Mouse (Mus musculus) CH12.LX (cell line): ENCODE measurements around the gene Ager. TPM values are rescaled to one million over a fixed set of nuclear protein-coding genes. Genes with fewer than 3 reads are reported as not detected.

Source experiments
- DNase-seq: peaks from one replicate; pipeline ENCODE4 v3.0.0-alpha.2; 2013; ENCODE audit errors: extremely low read depth
- H3K27ac ChIP-seq: 2 replicates; pipeline ENCODE4 v1.5.1; 2012; ENCODE audit warnings: low read depth, mild to moderate bottlenecking, control low read depth, moderate library complexity; ENCODE audit not compliant: insufficient read depth
- H3K27me3 ChIP-seq: replicated peaks from 2 replicates; pipeline ENCODE3; 2012; ENCODE audit warnings: inconsistent platforms
- H3K36me3 ChIP-seq, 2 experiments: replicated peaks in 1 of 2; 2 replicates each; pipeline versions ENCODE3 to v1.6.1; 2012; ENCODE audit warnings: inconsistent platforms in 1 of 2, low read length in 1 of 2, mild to moderate bottlenecking in 1 of 2, mixed read lengths in 1 of 2, moderate library complexity in 1 of 2; ENCODE audit not compliant: control insufficient read depth in 1 of 2, insufficient read depth in 1 of 2
- H3K4me1 ChIP-seq, 2 experiments: 2 replicates each; pipeline ENCODE4 v1.6.1; 2012; ENCODE audit warnings: inconsistent platforms in 1 of 2, moderate library complexity in 1 of 2; ENCODE audit not compliant: insufficient read depth in 2 of 2, control insufficient read depth in 1 of 2
- H3K4me2 ChIP-seq: 2 replicates; pipeline ENCODE4 v1.6.1; 2012; ENCODE audit warnings: low read depth, mild to moderate bottlenecking, control low read depth; ENCODE audit not compliant: poor library complexity, insufficient read depth, severe bottlenecking
- H3K4me3 ChIP-seq, 3 experiments: fragments of 150-350 bp in 1 of 3; sonication (generic) in 1 of 3; replicated peaks in 1 of 3; 2 replicates each; pipeline versions ENCODE3 to v1.5.1; 2011 to 2012; ENCODE audit warnings: low read depth in 2 of 3, low read length in 2 of 3, mild to moderate bottlenecking in 2 of 3, moderate library complexity in 2 of 3, control low read depth in 1 of 3, improper control_type of control experiment in 1 of 3, inconsistent platforms in 1 of 3, mixed read lengths in 1 of 3; ENCODE audit not compliant: poor library complexity in 1 of 3
- H3K79me2 ChIP-seq: replicated peaks from 2 replicates; pipeline ENCODE4 v1.6.1; 2012; ENCODE audit warnings: mild to moderate bottlenecking, moderate library complexity; ENCODE audit not compliant: control insufficient read depth, poor library complexity, insufficient read depth, severe bottlenecking; ENCODE audit errors: extremely low read depth
- H3K9ac ChIP-seq: 2 replicates; pipeline ENCODE4 v1.6.1; 2012; ENCODE audit warnings: low read depth, mild to moderate bottlenecking, control low read depth, moderate library complexity; ENCODE audit not compliant: insufficient read depth
- H3K9me3 ChIP-seq: replicated peaks from 2 replicates; pipeline ENCODE3; 2012; ENCODE audit warnings: low read length, inconsistent platforms, mixed read lengths
- BHLHE40 ChIP-seq: IDR thresholded peaks from 2 replicates; pipeline ENCODE4 v1.6.1; 2011; ENCODE audit warnings: mild to moderate bottlenecking, low read depth, low read length, improper control_type of control experiment
- CHD1 ChIP-seq: IDR thresholded peaks from 2 replicates; pipeline ENCODE4 v1.6.1; 2012; ENCODE audit warnings: low read depth, low read length, improper control_type of control experiment, inconsistent platforms
- CHD2 ChIP-seq: IDR thresholded peaks from 2 replicates; pipeline ENCODE4 v1.6.1; 2011; ENCODE audit warnings: low read length, improper control_type of control experiment
- CTCF ChIP-seq, 2 experiments: IDR thresholded peaks in 1 of 2; conservative IDR thresholded peaks in 1 of 2; 2 replicates each; pipeline ENCODE4 v1.5.1; 2011 to 2012; ENCODE audit warnings: low read depth in 2 of 2, low read length in 2 of 2, improper control_type of control experiment in 1 of 2, inconsistent platforms in 1 of 2, mild to moderate bottlenecking in 1 of 2, moderate library complexity in 1 of 2
- E2F4 ChIP-seq: IDR thresholded peaks from 2 replicates; pipeline ENCODE4 v1.6.1; 2011; ENCODE audit warnings: low read depth, low read length, improper control_type of control experiment; ENCODE audit not compliant: insufficient replicate concordance
- ELF1 ChIP-seq: IDR thresholded peaks from 2 replicates; pipeline ENCODE4 v1.6.1; 2014; ENCODE audit warnings: low read depth, mild to moderate bottlenecking, inconsistent platforms, low read length, improper control_type of control experiment
- EP300 ChIP-seq: IDR thresholded peaks from 2 replicates; pipeline ENCODE4 v1.6.1; 2011; ENCODE audit warnings: low read length, improper control_type of control experiment
- GABPA ChIP-seq: IDR thresholded peaks from 2 replicates; pipeline ENCODE4 v1.6.1; 2012; ENCODE audit warnings: low read depth, low read length, improper control_type of control experiment, inconsistent platforms; ENCODE audit not compliant: insufficient replicate concordance
- HCFC1 ChIP-seq: IDR thresholded peaks from 2 replicates; pipeline ENCODE4 v1.6.1; 2012; ENCODE audit warnings: low read depth, mild to moderate bottlenecking, inconsistent platforms, low read length, improper control_type of control experiment
- JUN ChIP-seq: IDR thresholded peaks from 2 replicates; pipeline ENCODE4 v1.6.1; 2011; ENCODE audit warnings: low read depth, mild to moderate bottlenecking, low read length, improper control_type of control experiment, moderate library complexity; ENCODE audit not compliant: insufficient read depth
- KAT2A ChIP-seq: IDR thresholded peaks from 2 replicates; pipeline ENCODE4 v1.6.1; 2012; ENCODE audit warnings: low read length, improper control_type of control experiment, inconsistent platforms; ENCODE audit not compliant: insufficient replicate concordance
- MAFK ChIP-seq: IDR thresholded peaks from 2 replicates; pipeline ENCODE4 v1.6.1; 2011; ENCODE audit warnings: low read length, improper control_type of control experiment; ENCODE audit not compliant: insufficient replicate concordance
- MAX ChIP-seq: IDR thresholded peaks from 2 replicates; pipeline ENCODE4 v1.6.1; 2011; ENCODE audit warnings: low read length, improper control_type of control experiment
- MAZ ChIP-seq: IDR thresholded peaks from 2 replicates; pipeline ENCODE4 v1.6.1; 2012; ENCODE audit warnings: low read depth, mild to moderate bottlenecking, inconsistent platforms, low read length, improper control_type of control experiment, moderate library complexity
- MEF2A ChIP-seq: IDR thresholded peaks from 2 replicates; pipeline ENCODE4 v1.6.1; 2014; ENCODE audit warnings: low read depth, mild to moderate bottlenecking, inconsistent platforms, low read length, improper control_type of control experiment, borderline replicate concordance
- MXI1 ChIP-seq: IDR thresholded peaks from 2 replicates; pipeline ENCODE4 v1.6.1; 2011; ENCODE audit warnings: mild to moderate bottlenecking, low read depth, low read length, improper control_type of control experiment
- MYC ChIP-seq: IDR thresholded peaks from 2 replicates; pipeline ENCODE4 v1.6.1; 2011; ENCODE audit warnings: low read depth, mild to moderate bottlenecking, improper control_type of control experiment, low read length
- NELFE ChIP-seq: IDR thresholded peaks from 2 replicates; pipeline ENCODE4 v1.6.1; 2011; ENCODE audit warnings: low read depth, low read length, improper control_type of control experiment
- NRF1 ChIP-seq: IDR thresholded peaks from 2 replicates; pipeline ENCODE4 v1.6.1; 2014; ENCODE audit warnings: low read depth, mild to moderate bottlenecking, inconsistent platforms, low read length, improper control_type of control experiment, moderate library complexity
- PAX5 ChIP-seq: IDR thresholded peaks from 2 replicates; pipeline ENCODE4 v1.6.1; 2012; ENCODE audit warnings: low read length, inconsistent platforms, mixed read lengths
- POLR2A ChIP-seq: IDR thresholded peaks from 2 replicates; pipeline ENCODE4 v1.6.1; 2011; ENCODE audit warnings: low read depth, mild to moderate bottlenecking, improper control_type of control experiment, low read length
- POLR2AphosphoS2 ChIP-seq: IDR thresholded peaks from 2 replicates; pipeline ENCODE4 v1.6.1; 2011; ENCODE audit warnings: low read depth, low read length, improper control_type of control experiment
- RAD21 ChIP-seq: IDR thresholded peaks from 2 replicates; pipeline ENCODE4 v1.6.1; 2011; ENCODE audit warnings: low read depth, mild to moderate bottlenecking, low read length, improper control_type of control experiment, moderate library complexity
- RCOR1 ChIP-seq: conservative IDR thresholded peaks from 2 replicates; pipeline ENCODE4 v1.6.1; 2012; ENCODE audit warnings: low read depth, mild to moderate bottlenecking, inconsistent platforms, low read length, improper control_type of control experiment
- SIN3A ChIP-seq: IDR thresholded peaks from 2 replicates; pipeline ENCODE4 v1.6.1; 2012; ENCODE audit warnings: low read length, improper control_type of control experiment, inconsistent platforms
- SMC3 ChIP-seq: IDR thresholded peaks from 2 replicates; pipeline ENCODE4 v1.6.1; 2011; ENCODE audit warnings: low read depth, low read length, improper control_type of control experiment
- TBP ChIP-seq: conservative IDR thresholded peaks from 2 replicates; pipeline ENCODE4 v1.6.1; 2011; ENCODE audit warnings: low read depth, low read length, improper control_type of control experiment
- TCF12 ChIP-seq: IDR thresholded peaks from 2 replicates; pipeline ENCODE4 v1.6.1; 2014; ENCODE audit warnings: low read depth, mild to moderate bottlenecking, inconsistent platforms, low read length, improper control_type of control experiment
- UBTF ChIP-seq: IDR thresholded peaks from 2 replicates; pipeline ENCODE4 v1.6.1; 2012; ENCODE audit warnings: low read depth, mild to moderate bottlenecking, inconsistent platforms, low read length, improper control_type of control experiment, moderate library complexity
- USF1 ChIP-seq: IDR thresholded peaks from 2 replicates; pipeline ENCODE4 v1.6.1; 2014; ENCODE audit warnings: low read depth, mild to moderate bottlenecking, inconsistent platforms, low read length, improper control_type of control experiment
- USF2 ChIP-seq: conservative IDR thresholded peaks from 2 replicates; pipeline ENCODE4 v1.6.1; 2011; ENCODE audit warnings: low read depth, low read length, improper control_type of control experiment
- ZC3H11A ChIP-seq: IDR thresholded peaks from 2 replicates; pipeline ENCODE4 v1.6.1; 2012; ENCODE audit warnings: low read depth, mild to moderate bottlenecking, inconsistent platforms, low read length, improper control_type of control experiment
- ZKSCAN1 ChIP-seq: IDR thresholded peaks from 2 replicates; pipeline ENCODE4 v1.6.1; 2012; ENCODE audit warnings: low read depth, inconsistent platforms, low read length, improper control_type of control experiment, borderline replicate concordance
- ZMIZ1 ChIP-seq: IDR thresholded peaks from 2 replicates; pipeline ENCODE4 v1.6.1; 2012; ENCODE audit warnings: low read depth, mild to moderate bottlenecking, inconsistent platforms, low read length, improper control_type of control experiment
- ZNF384 ChIP-seq: IDR thresholded peaks from 2 replicates; pipeline ENCODE4 v1.6.1; 2012; ENCODE audit warnings: low read depth, low read length, improper control_type of control experiment, inconsistent platforms
- dilution Hi-C: fragments of 300-500 bp; cut with MboI; formaldehyde crosslinking; loops from 2 replicates; pipeline ENCODE4 v1.14.3; 2020; ENCODE audit warnings: low sequenced_read_pairs; ENCODE audit not compliant: extremely low pct_unique_long_range_greater_than_20kb, extremely low pct_ligation_motif_present
- in situ Hi-C: fragments of 300-500 bp; cut with MboI; formaldehyde crosslinking; loops from 3 replicates; pipeline ENCODE4 v1.14.3; 2019; ENCODE audit warnings: low sequenced_read_pairs, low pct_ligation_motif_present, low pct_unique_long_range_greater_than_20kb, mixed read lengths
- polyA plus RNA-seq: library from polyadenylated mRNA; unstranded; fragments of >175 nt; gene quantifications from 2 replicates; pipeline ENCODE4 v1.2.1, GENCODE M21; 2012; ENCODE audit warnings: low read depth; ENCODE audit not compliant: insufficient read length
- total RNA-seq, 2 experiments: library from RNA; depleted of rRNA; stranded (reverse); fragments of 300-350 nt in 1 of 2; fragments of >200 nt in 1 of 2; gene quantifications; 2 replicates each; pipeline ENCODE4 v1.2.3; 2012 to 2014

The Ager gene
- total and polyA plus RNA-seq, 3 experiments: 0.55 to 3.5 (median 0.81) TPM

DNA sequence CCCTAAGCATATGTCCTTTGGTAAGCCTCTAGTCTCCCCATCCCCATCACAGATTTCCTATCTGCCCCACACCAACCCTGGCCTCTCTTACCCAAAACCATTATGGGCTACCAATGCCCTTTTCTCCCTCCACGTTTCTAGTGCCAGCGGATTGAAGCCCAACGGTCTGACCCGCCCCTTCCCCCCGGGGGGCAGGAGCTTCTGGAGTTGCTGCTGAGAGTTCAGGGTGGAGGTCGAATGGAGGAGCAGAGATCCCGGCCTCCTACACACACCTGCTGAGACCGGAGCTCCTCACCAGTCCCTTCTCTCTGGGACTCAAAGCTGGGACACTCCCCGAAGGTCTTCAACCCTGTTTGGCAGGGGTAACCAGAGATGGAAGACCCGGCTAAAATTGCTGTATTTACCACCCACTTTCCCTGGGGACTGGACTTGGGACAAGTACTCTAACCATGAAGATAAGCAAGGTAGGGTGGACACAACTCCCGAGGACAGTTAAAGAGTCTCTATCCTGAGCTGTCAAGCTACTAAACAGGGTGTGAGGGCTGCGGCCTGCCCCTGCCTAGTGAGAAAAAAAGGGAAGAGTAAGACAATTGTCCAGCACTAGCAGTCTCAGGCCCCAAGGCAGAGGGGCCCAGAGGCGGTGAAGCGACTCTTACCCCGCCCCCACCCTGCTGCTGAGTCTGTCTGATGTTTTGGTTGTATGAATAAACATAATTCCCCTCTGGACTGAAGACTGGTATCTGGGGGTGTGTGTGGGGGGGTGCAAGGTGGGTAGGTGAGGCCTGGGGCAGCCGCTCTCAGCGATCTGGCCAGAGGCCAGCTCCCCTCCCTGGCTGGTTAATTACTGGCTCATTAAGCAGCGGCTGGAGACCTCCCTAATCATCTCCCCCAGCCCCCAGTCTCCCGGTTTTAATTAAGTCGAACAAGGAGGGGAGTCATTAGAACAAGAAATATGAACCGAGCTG, 6.4 kb upstream of the Ager start, which contains the start of gene Pbx2 (continued):
- no peak for TF ChIP-seq SMC3
- TF ChIP-seq MAFK: no peak
- 0 out of 2 replicates have a peak, but pooled peaks have one; percentile 42 for TF ChIP-seq SIN3A
- TF ChIP-seq JUN: no peak
- no peak for TF ChIP-seq NELFE
- TF ChIP-seq ZC3H11A: no peak
- TF ChIP-seq KAT2A: no peak
- no peak for TF ChIP-seq UBTF

DNA sequence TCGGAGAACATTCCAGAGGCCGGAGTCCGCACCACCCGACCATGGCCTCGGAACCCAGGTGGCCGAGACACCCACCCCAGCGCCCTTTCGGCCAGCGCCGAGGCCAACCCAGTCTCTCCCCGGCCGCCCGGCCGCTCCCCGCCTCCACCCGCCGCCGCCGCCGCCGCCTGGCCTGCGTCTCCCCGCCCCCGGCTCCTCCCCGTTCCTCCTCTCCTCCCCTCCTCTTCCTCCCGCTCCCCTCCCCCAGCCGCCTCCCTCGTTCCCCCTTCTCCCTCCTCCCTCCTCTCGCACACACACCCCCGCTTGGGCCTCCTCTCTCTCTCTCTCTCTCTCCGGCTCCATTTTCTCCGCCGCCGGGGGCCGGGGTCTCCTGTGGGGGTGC, 5.7 kb upstream of the Ager start:
- peaks cover 8 to 41% of the 10 kb centered on the region in 2 experiments; a peak in 2 of 4 replicates for H3K4me1 ChIP-seq
- no peaks in the 10 kb centered on the region for H3K9me3 ChIP-seq
- peak overlapping the region; percentile 57 to 82 (median 63) for H3K4me3 ChIP-seq
- H3K27ac ChIP-seq: peak overlapping the region; percentile 85; the same call in 1 of the 2 replicates
- H3K9ac ChIP-seq: peak overlapping the region; percentile 95
- dilution Hi-C loops: no loop called here
- peak overlapping the region; percentile 73 for H3K4me2 ChIP-seq
- in situ Hi-C loops: no loop called here
- peaks cover 16 to 34% of the 10 kb centered on the region in 2 experiments for H3K36me3 ChIP-seq
- peak; percentile 88 for DNase-seq
- no peaks in the 10 kb centered on the region; the same call in 1 of the 2 replicates for H3K79me2 ChIP-seq
- no peaks in the 10 kb centered on the region for H3K27me3 ChIP-seq
- TF ChIP-seq CHD2: peak; percentile 84
- no peak for TF ChIP-seq EP300
- TF ChIP-seq MAZ: peak; percentile 95
- 0 out of 2 replicates have a peak, but pooled peaks have one; percentile 19 for TF ChIP-seq TCF12
- no peak for TF ChIP-seq NRF1
- TF ChIP-seq POLR2A: peak; percentile 60
- no peak for TF ChIP-seq MAX
- TF ChIP-seq UBTF: no peak
- TF ChIP-seq RAD21: no peak
- no peak for TF ChIP-seq SMC3
- TF ChIP-seq E2F4: no peak
- TF ChIP-seq KAT2A: no peak
- TF ChIP-seq ZNF384: no peak
- no peak for TF ChIP-seq PAX5
- no peak for TF ChIP-seq USF2
- TF ChIP-seq BHLHE40: no peak; the same call in 1 of the 2 replicates
- peak; percentile 39; the same call in 1 of the 2 replicates for TF ChIP-seq NELFE
- no peak for TF ChIP-seq MXI1
- TF ChIP-seq ZMIZ1: peak; percentile 39; the same call in 1 of the 2 replicates
- no peak for TF ChIP-seq TBP
- no peak for TF ChIP-seq GABPA
- TF ChIP-seq MYC: no peak
- no peak for TF ChIP-seq RCOR1
- no peak for TF ChIP-seq ZKSCAN1
- no peak for TF ChIP-seq JUN
- no peak for TF ChIP-seq HCFC1
- no peak for TF ChIP-seq POLR2AphosphoS2
- no peak for TF ChIP-seq SIN3A
- TF ChIP-seq CTCF (conservative IDR thresholded peaks at IDR 0.05 in 1 of 2, IDR thresholded peaks at IDR 0.05 in 1 of 2; ENCODE audit: low read depth in 2 of 2, low read length in 2 of 2): no peak
- no peak; the same call in 1 of the 2 replicates for TF ChIP-seq ELF1
- no peak for TF ChIP-seq CHD1
- TF ChIP-seq MEF2A: no peak
- TF ChIP-seq ZC3H11A: no peak
- no peak for TF ChIP-seq USF1
